Mouse (Mus musculus): ENCODE data around the gene Gm49383.
"Not testable (repeated sequence)": the region's sequence is repeated elsewhere in the genome, so short reads cannot be mapped to it uniquely, and the experiment has no call there.

GRCm38 (mm10) chr12:69158765-69159577, 37.9 kb downstream of the Gm49383 start, which contains the start of gene Rps29:
- not testable (repeated sequence) for TF ChIP-seq GATA1, TAL1 (IDR thresholded peaks at IDR 0.05; ENCODE audit: low read length)

All from erythroblast, embryonic 14.5 days (primary cell).